Mouse (Mus musculus): ENCODE data around the gene Cpm. TPM values are rescaled to one million over a fixed set of nuclear protein-coding genes. Genes with fewer than 3 reads are reported as not detected.

Cpm gene
- total RNA-seq, 4 experiments from 2014 or later: 7.6 to 8.4 (median 8.1) TPM

DNA sequence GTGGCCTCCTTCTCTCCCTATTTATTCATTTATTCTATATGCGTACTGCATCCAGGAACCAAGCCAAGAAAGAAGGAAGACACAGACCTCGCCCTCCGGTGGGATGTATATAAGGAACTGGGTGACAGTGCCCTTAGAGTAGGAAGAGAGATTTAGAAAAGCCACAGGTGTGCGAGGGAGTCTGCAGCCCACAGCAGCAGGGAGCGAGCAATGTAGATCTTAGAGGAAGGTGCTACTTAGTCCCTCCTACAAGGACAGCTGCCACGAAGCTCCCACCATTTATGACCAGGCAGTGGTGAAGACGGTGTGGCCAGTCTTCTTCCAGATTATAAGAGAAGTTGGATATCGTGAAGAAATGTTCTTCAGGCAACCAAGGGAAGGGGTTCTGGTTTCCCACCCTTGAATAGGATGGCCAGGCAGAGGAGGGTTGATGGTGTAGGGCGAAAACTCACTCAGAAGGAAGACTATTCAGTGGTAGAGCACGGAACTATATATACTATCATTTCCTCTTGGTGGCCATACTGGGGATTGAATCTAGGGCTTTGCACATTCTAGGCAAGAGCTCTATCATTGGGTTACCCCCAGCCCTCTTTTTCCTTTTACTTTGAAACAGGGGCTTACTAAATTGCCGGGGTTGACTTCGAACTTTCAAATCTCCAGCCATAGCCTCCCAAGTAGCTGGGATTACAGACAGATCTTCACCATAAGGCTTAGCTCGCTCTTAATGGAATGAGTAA lies 42.8 kb downstream of the Cpm start:
- no peak for DNase-seq (ENCODE audit: low spot score in 2 of 2)

DNA sequence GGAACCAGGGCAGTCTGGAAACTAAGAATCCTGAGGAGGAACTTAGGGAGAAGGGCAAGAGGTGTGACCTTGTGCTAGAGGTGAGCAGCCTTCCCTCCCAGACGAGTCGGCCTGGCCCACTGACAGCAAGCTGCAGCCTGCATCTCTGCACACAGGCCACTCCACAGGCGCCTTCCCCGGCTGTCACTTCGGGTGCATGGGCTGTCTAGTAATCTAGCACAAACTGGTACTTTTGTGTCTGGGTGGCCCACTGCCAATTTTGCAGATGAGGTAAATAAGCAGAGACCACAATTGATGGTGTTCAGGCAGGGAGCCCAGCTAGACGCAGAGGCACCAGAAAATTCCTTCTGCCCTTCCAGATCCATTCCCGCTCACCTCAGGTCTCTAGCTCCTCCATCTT lies 43.4 kb downstream of the Cpm start:
- DNase-seq (ENCODE audit: low spot score in 2 of 2): peak in 1 of 2 experiments; percentile 77

DNA sequence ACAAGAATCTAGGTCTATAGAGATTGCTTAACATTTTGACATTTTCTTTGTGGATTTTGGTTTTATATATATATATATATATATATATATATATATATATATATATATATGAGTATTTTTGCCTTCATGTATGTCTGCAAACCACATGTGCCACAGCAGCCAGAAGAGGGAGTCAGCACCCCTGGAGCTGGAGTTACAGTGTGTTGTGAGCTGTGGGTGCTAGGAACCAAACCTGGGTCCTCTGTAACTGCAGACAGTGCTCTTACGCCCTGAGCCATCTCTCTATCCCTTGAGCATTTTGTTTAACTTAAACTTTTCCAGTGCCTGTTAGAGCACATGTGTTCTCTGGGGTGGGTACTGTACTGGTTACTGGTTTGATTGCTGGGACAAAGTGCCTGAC lies 44.6 kb downstream of the Cpm start:
- no peak for DNase-seq (ENCODE audit: low spot score in 2 of 2)

DNA sequence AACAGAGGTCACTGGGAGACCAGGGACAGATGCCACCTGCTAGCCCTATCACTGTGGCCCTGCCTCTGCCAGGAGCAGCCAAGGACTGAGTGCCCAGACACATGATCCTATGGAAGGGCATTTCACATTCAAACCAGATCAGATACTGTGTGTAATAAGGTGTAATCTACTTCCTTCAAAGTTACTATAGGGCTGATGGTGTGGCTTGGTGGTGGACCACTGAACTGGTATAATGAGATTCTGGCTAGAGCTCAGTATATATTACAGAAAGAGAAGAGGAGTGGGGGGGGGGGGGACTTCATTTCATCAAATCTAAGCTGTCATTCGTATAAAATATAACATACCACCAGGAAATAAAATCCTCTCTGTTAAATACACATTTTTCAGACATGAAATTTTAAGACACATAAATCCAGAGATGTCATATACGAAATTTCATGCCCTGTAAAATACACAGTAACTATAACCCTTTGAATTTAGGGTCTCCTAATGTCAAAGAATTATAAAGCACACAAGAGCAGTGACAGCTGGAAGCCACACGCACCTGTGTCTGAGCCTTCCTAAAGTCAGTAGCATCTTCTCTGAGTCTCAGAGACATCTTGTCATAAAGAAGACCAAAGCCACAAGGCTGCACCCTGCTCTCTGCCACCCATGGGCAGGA lies 45.2 kb downstream of the Cpm start:
- no peak for DNase-seq (ENCODE audit: low spot score in 2 of 2)

DNA sequence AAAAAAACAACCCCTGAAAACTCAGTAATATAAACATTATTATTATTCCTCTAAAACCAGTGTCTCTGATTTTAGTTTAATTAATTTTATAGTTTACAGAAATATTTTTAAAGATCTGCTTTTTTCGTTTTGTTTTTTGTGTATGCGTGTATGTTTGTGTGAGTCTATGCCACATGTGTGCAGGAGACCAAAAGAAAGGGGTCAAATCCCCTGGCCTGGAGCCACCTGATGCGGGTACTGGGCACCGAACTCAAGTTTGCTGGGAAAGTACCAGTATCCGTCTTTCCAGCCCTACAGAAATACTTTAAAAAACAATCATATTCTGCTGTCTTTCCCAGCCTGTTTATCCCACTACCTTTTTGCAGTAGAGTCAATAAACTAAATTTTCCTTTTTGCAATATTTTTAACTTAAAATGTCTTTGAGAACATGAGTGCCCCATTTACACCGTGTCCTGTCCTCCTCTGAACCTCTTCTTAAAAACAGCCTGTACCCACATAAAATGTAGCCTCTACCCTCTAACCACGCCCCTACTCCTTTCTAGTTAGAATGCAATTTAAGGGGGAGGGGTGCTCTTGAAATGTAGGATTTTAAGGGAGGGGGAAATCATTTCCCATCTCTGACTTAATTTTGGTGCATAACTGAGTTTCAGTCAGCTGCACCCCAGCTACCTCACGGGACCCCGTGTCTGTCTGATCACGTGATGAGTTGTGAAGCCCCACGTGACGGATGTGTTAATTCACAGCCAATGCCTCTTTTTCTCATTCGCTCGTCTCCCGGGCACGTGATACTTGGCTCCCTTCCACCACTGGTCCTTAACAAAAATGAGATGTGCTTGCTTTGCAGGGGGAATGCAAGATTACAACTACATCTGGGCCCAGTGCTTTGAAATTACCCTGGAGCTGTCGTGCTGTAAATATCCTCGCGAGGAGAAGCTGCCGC lies 46.1 kb downstream of the Cpm start:
- DNase-seq (ENCODE audit: low spot score in 2 of 2): peak; percentile 59 to 85

- peak; percentile 60 to 65 for DNase-seq (ENCODE audit: low spot score in 2 of 2)
These were observed 46.8 kb downstream of the Cpm start for GRCm38 (mm10) chr10:117676036-117676643.

DNA sequence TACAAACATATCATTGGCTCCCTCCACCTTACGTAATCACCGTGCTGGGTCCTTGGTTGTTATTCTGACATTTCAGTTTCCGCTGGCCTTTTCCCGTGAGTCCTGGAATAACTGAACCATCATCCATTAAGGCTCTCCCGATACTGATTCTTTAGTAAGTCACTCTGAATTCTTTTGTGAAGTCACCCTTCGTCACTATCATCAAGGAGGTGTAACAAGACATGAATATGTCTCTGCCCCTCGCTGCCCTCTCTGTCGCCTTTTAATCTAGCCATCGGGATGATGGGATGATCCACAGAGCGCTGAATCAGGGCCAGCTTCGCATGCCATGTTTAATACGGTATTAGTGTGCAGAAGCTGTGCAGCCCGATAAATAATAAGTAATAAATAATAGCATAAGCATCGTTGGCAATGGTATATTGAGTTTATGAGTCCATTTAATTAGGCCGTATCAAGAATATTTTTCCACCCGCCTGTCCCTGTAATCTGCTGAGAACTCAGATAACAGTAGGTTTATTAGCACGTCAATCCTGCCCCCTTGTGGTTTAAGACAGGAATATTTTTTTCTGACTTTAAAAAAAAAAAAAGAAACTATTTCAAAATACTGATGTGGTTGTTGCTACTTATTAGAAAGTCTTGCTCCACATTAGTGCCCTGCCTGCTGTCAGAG lies 47.5 kb downstream of the Cpm start:
- DNase-seq (ENCODE audit: low spot score in 2 of 2): peak in 1 of 2 experiments; percentile 33

- no peak for DNase-seq (ENCODE audit: low spot score in 2 of 2)
These were observed 48.4 kb downstream of the Cpm start for GRCm38 (mm10) chr10:117677494-117678236.

DNA sequence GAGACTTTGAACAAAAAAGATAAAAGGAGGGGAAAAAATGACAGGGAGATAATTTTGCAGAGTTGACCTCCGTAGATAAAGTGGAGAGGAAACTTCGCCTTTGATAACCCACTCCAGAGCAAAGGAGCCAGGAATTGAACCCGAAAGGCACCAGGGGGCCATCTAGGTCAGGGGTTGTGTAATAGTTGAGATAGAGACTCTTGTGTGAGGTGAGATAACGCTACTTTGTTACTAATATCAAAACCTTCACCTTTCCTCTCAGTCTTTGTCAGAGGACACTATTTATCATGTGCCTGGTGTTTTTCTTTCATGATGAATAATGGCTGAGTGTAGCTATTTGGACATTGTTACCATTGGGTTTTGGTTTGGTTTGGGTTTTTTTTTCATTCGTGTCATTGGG lies 49.1 kb downstream of the Cpm start:
- DNase-seq (ENCODE audit: low spot score in 2 of 2): no peak

DNA sequence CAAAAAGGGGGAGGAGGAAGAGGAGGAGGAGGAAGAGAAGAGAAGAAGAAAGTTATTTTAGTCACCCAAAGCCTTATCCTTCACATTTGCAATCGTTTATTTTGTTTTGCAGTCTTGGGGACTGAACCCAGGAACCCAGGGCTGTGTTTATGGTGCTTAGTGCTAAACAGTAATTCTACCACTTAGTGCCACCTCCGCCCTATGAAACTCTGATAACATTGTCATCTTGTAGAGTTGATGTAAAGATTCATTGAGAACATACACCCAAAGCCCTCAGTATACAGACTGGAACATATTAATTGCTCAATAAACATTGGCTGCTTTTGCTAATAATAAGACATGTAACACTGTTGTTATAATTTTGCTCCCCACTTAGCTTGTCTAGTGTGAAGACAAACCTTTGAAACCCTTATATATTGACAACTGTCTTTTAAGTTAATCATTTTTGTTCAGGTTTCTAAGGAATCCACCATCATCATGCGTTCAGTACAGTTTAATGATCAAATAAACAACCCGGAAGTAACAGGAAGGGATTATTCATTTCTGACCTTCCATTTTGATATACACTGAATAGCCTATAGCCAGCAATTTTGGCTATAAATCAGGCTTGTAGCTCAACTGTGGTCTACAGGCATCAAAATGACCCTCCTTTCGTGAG lies 49.9 kb downstream of the Cpm start:
- DNase-seq (ENCODE audit: low spot score in 2 of 2): no peak

- DNase-seq (ENCODE audit: low spot score in 2 of 2): no peak
These were observed 50.7 kb downstream of the Cpm start for GRCm38 (mm10) chr10:117679963-117680473.

- DNase-seq (ENCODE audit: low spot score in 2 of 2): no peak
These were observed 51.7 kb downstream of the Cpm start for GRCm38 (mm10) chr10:117680868-117681513.

- no peak for DNase-seq (ENCODE audit: low spot score in 2 of 2)
These were observed 52.2 kb downstream of the Cpm start for GRCm38 (mm10) chr10:117681543-117681942.

GRCm38 (mm10) chr10:117681999-117682857 lies 52.9 kb downstream of the Cpm start:
- no peak for DNase-seq (ENCODE audit: low spot score in 2 of 2)

DNA sequence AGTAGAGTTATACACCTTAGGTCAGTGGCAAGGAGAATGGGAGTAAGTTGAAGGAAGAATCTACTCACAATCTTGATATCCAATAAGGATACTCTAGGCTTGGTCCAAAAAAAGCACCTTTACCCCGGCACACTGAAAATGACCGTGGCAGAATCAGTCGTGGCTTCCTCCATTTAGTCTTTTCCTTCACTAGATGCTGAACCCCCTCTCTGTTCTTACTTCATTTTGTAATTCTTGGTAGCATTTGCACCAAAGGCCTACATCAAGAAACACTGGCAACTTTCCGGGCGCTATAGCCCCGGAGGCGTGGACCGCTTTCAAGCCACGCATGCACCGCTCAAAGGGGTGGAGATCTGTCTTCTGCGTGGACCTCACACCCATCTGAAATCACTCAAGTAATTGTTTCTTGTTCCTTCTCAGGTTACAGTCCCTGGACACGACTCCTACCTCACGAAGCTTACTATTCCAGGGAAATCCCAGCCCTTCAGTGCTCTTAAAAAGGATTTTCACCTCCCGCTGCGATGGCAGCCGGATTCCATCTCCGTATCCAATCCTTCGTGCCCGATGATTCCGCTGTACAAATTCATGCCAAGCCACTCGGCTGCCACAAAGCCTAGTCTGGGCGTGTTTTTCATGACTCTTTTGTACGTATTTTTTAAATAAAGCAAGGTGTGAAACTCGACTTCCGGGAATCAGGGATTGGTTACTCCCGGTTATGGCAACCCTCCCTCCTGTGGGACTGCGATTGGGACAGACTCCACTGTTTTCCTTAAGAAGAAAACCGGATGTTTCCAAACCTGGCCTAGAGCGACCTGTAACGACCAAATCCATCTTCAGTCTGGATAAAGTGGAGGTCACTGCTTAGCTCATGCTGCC lies 53.8 kb downstream of the Cpm start:
- DNase-seq (ENCODE audit: low spot score in 2 of 2): no peak

DNA sequence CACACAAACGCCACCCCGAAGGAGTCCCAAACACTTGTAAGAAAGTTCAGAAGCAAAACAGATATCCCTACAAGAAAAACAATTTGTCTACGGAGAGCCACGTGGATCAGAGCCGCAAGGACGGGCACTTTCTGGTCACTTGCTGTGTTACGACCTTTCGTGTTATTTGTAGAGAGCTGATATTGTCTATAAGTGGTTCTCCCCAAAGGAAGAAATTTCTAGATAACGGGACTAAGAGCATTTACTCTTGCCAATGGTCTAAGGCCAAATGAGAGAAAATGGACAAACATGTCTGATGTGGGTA lies 54.4 kb downstream of the Cpm start:
- no peak for DNase-seq (ENCODE audit: low spot score in 2 of 2)
